Mouse (Mus musculus) neural tube, embryonic 15.5 days (tissue): ENCODE data around the gene Ackr2. TPM values are rescaled to one million over a fixed set of nuclear protein-coding genes. Genes with fewer than 3 reads are reported as not detected.

Source experiments
- ATAC-seq: fragments of 200-750 bp; cut with Nextera tagmentation; 2 replicates; pipeline ENCODE4 v1.8.0; 2017; ENCODE audit warnings: mild to moderate bottlenecking, moderate TSS enrichment, moderate library complexity; ENCODE audit not compliant: low FRiP score
- H3K27ac ChIP-seq: fragments of 300-500 bp; sonication (generic); replicated peaks from 2 replicates; pipeline ENCODE4 v1.5.1; 2015; ENCODE audit warnings: mild to moderate bottlenecking, inconsistent platforms
- H3K27me3 ChIP-seq: fragments of 300-500 bp; sonication (generic); replicated peaks from 2 replicates; pipeline ENCODE4 v1.6.1; 2015; ENCODE audit warnings: inconsistent platforms
- H3K36me3 ChIP-seq: fragments of 300-500 bp; sonication (generic); 2 replicates; pipeline ENCODE4 v1.6.1; 2015; ENCODE audit warnings: inconsistent platforms
- H3K4me1 ChIP-seq: fragments of 300-500 bp; sonication (generic); 2 replicates; pipeline ENCODE4 v1.6.1; 2015; ENCODE audit warnings: inconsistent platforms
- H3K4me2 ChIP-seq: fragments of 300-500 bp; sonication (generic); 2 replicates; pipeline ENCODE4 v1.6.1; 2015; ENCODE audit warnings: inconsistent platforms, mild to moderate bottlenecking, moderate library complexity
- H3K4me3 ChIP-seq: fragments of 300-500 bp; sonication (generic); replicated peaks from 2 replicates; pipeline ENCODE4 v1.5.1; 2015; ENCODE audit warnings: mild to moderate bottlenecking, inconsistent platforms
- H3K9ac ChIP-seq: fragments of 300-500 bp; sonication (generic); replicated peaks from 2 replicates; pipeline ENCODE4 v1.6.1; 2015; ENCODE audit warnings: mild to moderate bottlenecking, inconsistent platforms
- H3K9me3 ChIP-seq: fragments of 300-500 bp; sonication (generic); replicated peaks from 2 replicates; pipeline ENCODE4 v1.6.1; 2016; ENCODE audit warnings: inconsistent platforms
- WGBS: fragments of 180-500 bp; shearing (Covaris S2); methylation state at CpG from one replicate; pipeline ENCODE4 v1.1.7; 2015; ENCODE audit warnings: mixed read lengths; 5-methylcytosine and 5-hydroxymethylcytosine counted together
- polyA plus RNA-seq: library from polyadenylated mRNA; unstranded; fragments of >200 nt; fragmentation: Nextera tagmentation; extraction: Ambion mirVana; gene quantifications from 2 replicates; pipeline ENCODE4 v1.2.1, GENCODE M21; 2015

The Ackr2 gene
- polyA plus RNA-seq, 1 experiment from 2014 or later, result 1.5 TPM

- ATAC-seq, result no peak
- H3K4me1 ChIP-seq, result no peaks in the 10 kb centered on the region
- H3K9me3 ChIP-seq, result no peaks in the 10 kb centered on the region
- H3K4me3 ChIP-seq, result no peak overlapping the region
- H3K36me3 ChIP-seq, result no peaks in the 10 kb centered on the region
- WGBS, result 87% methylated on average over 4 of the region's 4 CpGs
- no peak overlapping the region for H3K9ac ChIP-seq
- H3K27me3 ChIP-seq, result no peaks in the 10 kb centered on the region
- H3K27ac ChIP-seq, result no peak overlapping the region
- no peak overlapping the region for H3K4me2 ChIP-seq
These were observed 7.5 kb downstream of the Ackr2 start for GRCm38 (mm10) chr9:121905556-121906185.

GRCm38 (mm10) chr9:121906456-121906855, 8.3 kb downstream of the Ackr2 start:
- WGBS, result 88% methylated on average over 5 of the region's 5 CpGs

GRCm38 (mm10) chr9:121907356-121908070, 9.4 kb downstream of the Ackr2 start:
- ATAC-seq, result no peak
- no peaks in the 10 kb centered on the region for H3K4me1 ChIP-seq
- WGBS, result 75% methylated on average over 10 of the region's 10 CpGs
- no peak overlapping the region for H3K4me3 ChIP-seq
- no peaks in the 10 kb centered on the region for H3K9me3 ChIP-seq
- H3K9ac ChIP-seq, result no peak overlapping the region
- H3K4me2 ChIP-seq, result no peak overlapping the region
- H3K27ac ChIP-seq, result no peak overlapping the region
- H3K27me3 ChIP-seq, result no peaks in the 10 kb centered on the region
- H3K36me3 ChIP-seq, result no peaks in the 10 kb centered on the region

More at GRCm38 (mm10) chr9:121906456-121906855, 8.3 kb downstream of the Ackr2 start:
- no peaks in the 10 kb centered on the region for H3K9me3 ChIP-seq
- no peaks in the 10 kb centered on the region for H3K36me3 ChIP-seq
- no peaks in the 10 kb centered on the region for H3K4me1 ChIP-seq
- no peak overlapping the region for H3K9ac ChIP-seq
- ATAC-seq, result no peak
- H3K4me2 ChIP-seq, result no peak overlapping the region
- no peak overlapping the region for H3K27ac ChIP-seq
- H3K4me3 ChIP-seq, result no peak overlapping the region
- no peaks in the 10 kb centered on the region for H3K27me3 ChIP-seq

GRCm38 (mm10) chr9:121908321-121908720, 10.2 kb downstream of the Ackr2 start:
- no peaks in the 10 kb centered on the region for H3K27me3 ChIP-seq
- H3K4me1 ChIP-seq, result no peaks in the 10 kb centered on the region
- 94% methylated on average over 17 of the region's 17 CpGs for WGBS
- H3K36me3 ChIP-seq, result no peaks in the 10 kb centered on the region
- ATAC-seq, result no peak
- H3K4me2 ChIP-seq, result no peak overlapping the region
- no peak overlapping the region for H3K4me3 ChIP-seq
- no peak overlapping the region for H3K9ac ChIP-seq
- no peak overlapping the region for H3K27ac ChIP-seq
- no peaks in the 10 kb centered on the region for H3K9me3 ChIP-seq

- no peak for ATAC-seq
- Histone ChIP-seq H3K9me3 (no peaks in the 10 kb centered on the region), H3K27ac (no peak overlapping the region), H3K4me3 (no peak overlapping the region), H3K36me3 (no peaks in the 10 kb centered on the region), H3K4me2 (no peak overlapping the region), H3K9ac (no peak overlapping the region), H3K27me3 (no peaks in the 10 kb centered on the region), H3K4me1 (no peaks in the 10 kb centered on the region)
- WGBS, result 83% methylated on average over 6 of the region's 6 CpGs
These were observed 11.5 kb downstream of the Ackr2 start for GRCm38 (mm10) chr9:121909635-121910034.

GRCm38 (mm10) chr9:121911196-121911595, 13.0 kb downstream of the Ackr2 start:
- no peak for ATAC-seq
- no peak overlapping the region for H3K27ac ChIP-seq
- no peaks in the 10 kb centered on the region for H3K4me1 ChIP-seq
- H3K4me3 ChIP-seq, result no peak overlapping the region
- 93% methylated on average over 7 of the region's 7 CpGs for WGBS
- H3K4me2 ChIP-seq, result no peak overlapping the region
- no peaks in the 10 kb centered on the region for H3K27me3 ChIP-seq
- H3K9me3 ChIP-seq, result no peaks in the 10 kb centered on the region
- H3K9ac ChIP-seq, result no peak overlapping the region
- H3K36me3 ChIP-seq, result no peaks in the 10 kb centered on the region

- no peaks in the 10 kb centered on the region for H3K27me3 ChIP-seq
- H3K9ac ChIP-seq, result no peak overlapping the region
- ATAC-seq, result no peak
- no peaks in the 10 kb centered on the region for H3K36me3 ChIP-seq
- no peak overlapping the region for H3K4me2 ChIP-seq
- H3K27ac ChIP-seq, result no peak overlapping the region
- WGBS, result 87% methylated on average over 4 of the region's 4 CpGs
- no peaks in the 10 kb centered on the region for H3K9me3 ChIP-seq
- no peak overlapping the region for H3K4me3 ChIP-seq
- H3K4me1 ChIP-seq, result no peaks in the 10 kb centered on the region
These were observed 14.6 kb downstream of the Ackr2 start for GRCm38 (mm10) chr9:121912786-121913185.

GRCm38 (mm10) chr9:121914226-121914757, 16.1 kb downstream of the Ackr2 start:
- Histone ChIP-seq H3K9me3 (no peaks in the 10 kb centered on the region), H3K27me3 (no peaks in the 10 kb centered on the region), H3K4me1 (no peaks in the 10 kb centered on the region), H3K4me3 (no peak overlapping the region), H3K36me3 (no peaks in the 10 kb centered on the region), H3K27ac (no peak overlapping the region), H3K4me2 (no peak overlapping the region), H3K9ac (no peak overlapping the region)
- ATAC-seq, result no peak
- WGBS, result 84% methylated on average over 8 of the region's 8 CpGs

GRCm38 (mm10) chr9:121915056-121915455, 16.9 kb downstream of the Ackr2 start:
- H3K4me3 ChIP-seq, result no peak overlapping the region
- no peak overlapping the region for H3K9ac ChIP-seq
- no peaks in the 10 kb centered on the region for H3K9me3 ChIP-seq
- WGBS, result 90% methylated on average over 10 of the region's 10 CpGs
- no peaks in the 10 kb centered on the region for H3K4me1 ChIP-seq
- H3K36me3 ChIP-seq, result no peaks in the 10 kb centered on the region
- no peaks in the 10 kb centered on the region for H3K27me3 ChIP-seq
- ATAC-seq, result no peak
- no peak overlapping the region for H3K4me2 ChIP-seq
- H3K27ac ChIP-seq, result no peak overlapping the region

- no peak within 1 kb of the TSS for H3K27ac ChIP-seq
- ATAC-seq, result no peak
- no peak within 1 kb of the TSS for H3K4me3 ChIP-seq
- no peaks in the 10 kb centered on the region for H3K9me3 ChIP-seq
- no peaks in the 10 kb centered on the region for H3K27me3 ChIP-seq
- no peaks in the 10 kb centered on the region for H3K36me3 ChIP-seq
- H3K9ac ChIP-seq, result no peak within 1 kb of the TSS
- H3K4me2 ChIP-seq, result no peak within 1 kb of the TSS
- H3K4me1 ChIP-seq, result no peaks in the 10 kb centered on the region
- 88% methylated on average over 8 of the region's 8 CpGs for WGBS
These were observed 17.9 kb downstream of the Ackr2 start, which contains the start of gene Cyp8b1 for GRCm38 (mm10) chr9:121916102-121916501. Gene Cyp8b1, minus strand, starts transcription at chr9:121916305.

GRCm38 (mm10) chr9:121919027-121919501, 20.9 kb downstream of the Ackr2 start:
- Histone ChIP-seq H3K27me3 (no peaks in the 10 kb centered on the region), H3K4me2 (no peak overlapping the region), H3K27ac (no peak overlapping the region), H3K9me3 (no peaks in the 10 kb centered on the region), H3K4me3 (no peak overlapping the region), H3K4me1 (no peaks in the 10 kb centered on the region), H3K36me3 (no peaks in the 10 kb centered on the region), H3K9ac (no peak overlapping the region)
- no peak for ATAC-seq
- 80% methylated on average over 10 of the region's 10 CpGs for WGBS

GRCm38 (mm10) chr9:121923443-121923842, 25.3 kb downstream of the Ackr2 start:
- H3K27me3 ChIP-seq, result no peaks in the 10 kb centered on the region
- 87% methylated on average over 8 of the region's 8 CpGs for WGBS
- ATAC-seq, result no peak
- H3K9ac ChIP-seq, result no peak overlapping the region
- H3K4me2 ChIP-seq, result no peak overlapping the region
- H3K9me3 ChIP-seq, result no peaks in the 10 kb centered on the region
- H3K36me3 ChIP-seq, result no peaks in the 10 kb centered on the region
- H3K4me3 ChIP-seq, result no peak overlapping the region
- no peaks in the 10 kb centered on the region for H3K4me1 ChIP-seq
- no peak overlapping the region for H3K27ac ChIP-seq
